17 mouse cellular contexts compared by ENCODE assay signal in genomic region chr10:93484511-93484910, GRCm38 (mm10). TPM values are rescaled to one million over a fixed set of nuclear protein-coding genes. Genes with fewer than 3 reads are reported as not detected.
A peak's percentile ranks its signal among the peaks of the same experiment; 100 is the strongest.
DNase-seq lines count a peak whose midpoint lies in the region.
"Had no signal": no experiment of that assay in that cellular context is flagged by ENCODE, and none has a peak within 500 bp of the region (broad histone marks: within the 10 kb centered on the region; RNA-seq: fewer than 3 reads in every experiment).

No protein-coding gene starts in this region.

- 75% methylated on average over 8 of the region's 8 CpGs for WGBS in macrophage (ENCODE audit: missing documents)

- no peak overlapping the region for H3K4me3 ChIP-seq in macrophage (ENCODE audit: inconsistent target)
- H3K4me3 ChIP-seq: embryonic facial prominence, embryonic 10.5 days; embryonic facial prominence, embryonic 12.5 days; forebrain, embryonic 13.5 days; forebrain, embryonic 15.5 days had no signal

- H3K36me3 ChIP-seq in macrophage (ENCODE audit: inconsistent target) = peaks cover 39% of the 10 kb centered on the region

- peak overlapping the region; percentile 61 for H3K27ac ChIP-seq in macrophage
- H3K27ac ChIP-seq: embryonic facial prominence, embryonic 10.5 days; embryonic facial prominence, embryonic 12.5 days; forebrain, embryonic 13.5 days; forebrain, embryonic 15.5 days had no signal

- H3K79me2 ChIP-seq in macrophage (ENCODE audit: inconsistent target) = no peaks in the 10 kb centered on the region

- DNase-seq in heart, adult 8-10 months (ENCODE audit: low spot score) = peak; percentile 14
- no peak for DNase-seq in heart, adult 9 months (ENCODE audit: low spot score in 2 of 2)
- no peak for DNase-seq in layer of hippocampus, postnatal 25 days (ENCODE audit: extremely low spot score in 1 of 2, low spot score in 1 of 2)
- DNase-seq in testis, postnatal 14 days (ENCODE audit: low spot score) = no peak
- DNase-seq: adrenal gland, adult 2 months; adrenal gland, postnatal 25 days; forebrain, postnatal 0 days had no signal

RNA-seq across cellular contexts. Expression of gene Hal, which starts 4.1 kb away (rescaled TPM):
- total RNA-seq in heart, adult 8-10 months (2022) = under 1 TPM in 3 of 4 experiments, not detected in 1; 0.05 to 0.29 (median 0.25) TPM
- total RNA-seq in macrophage (2018; cell fraction: chromatin; rRNA removed) = 1 to 10 TPM in 4 of 26 experiments, under 1 TPM in 14, not detected in 8; 0.13 to 2.8 (median 0.79) TPM
- total RNA-seq in macrophage (2018; cell fraction: cytosol; rRNA removed) = 1 to 10 TPM in 2 of 26 experiments, under 1 TPM in 24; 0.15 to 1.2 (median 0.38) TPM
- total RNA-seq in macrophage (2018; cell fraction: nucleus; rRNA removed) = 1 to 10 TPM in 3 of 26 experiments, under 1 TPM in 11, not detected in 12; 0.16 to 1.4 (median 0.56) TPM
- 0.50 to 0.55 TPM (median 0.52 TPM) in 3 replicates for polyA plus RNA-seq in macrophage (2018)
- total RNA-seq in layer of hippocampus, postnatal 25 days (2021) = not detected
- polyA plus RNA-seq: cortical plate, adult 2 months; embryonic facial prominence, embryonic 12.5 days; forebrain, embryonic 11.5 days; forebrain, embryonic 13.5 days; forebrain, embryonic 15.5 days had no signal

RNA-seq across cellular contexts. Expression of gene Lta4h, which starts 31.3 kb away (rescaled TPM):
- 10 to 100 TPM; 32.4 to 38.7 (median 33.0) TPM for total RNA-seq in heart, adult 8-10 months (2022)
- 100 to 1,000 TPM in 11 of 26 experiments, 10 to 100 TPM in 15; 23.5 to 183 (median 85.3) TPM for total RNA-seq in macrophage (2018; cell fraction: chromatin; rRNA removed)
- total RNA-seq in macrophage (2018; cell fraction: cytosol; rRNA removed) = 10 to 100 TPM; 29.2 to 62.5 (median 43.2) TPM
- 10 to 100 TPM; 19.1 to 88.3 (median 37.4) TPM for total RNA-seq in macrophage (2018; cell fraction: nucleus; rRNA removed)
- polyA plus RNA-seq in macrophage (2018) = 45.6 to 60.4 TPM (median 53.7 TPM) in 3 replicates
- total RNA-seq in layer of hippocampus, postnatal 25 days (2021) = 10 to 100 TPM; 45.8 to 59.9 TPM

RNA-seq across cellular contexts. Expression of gene Amdhd1, which starts 55.3 kb away (rescaled TPM):
- not detected for total RNA-seq in heart, adult 8-10 months (2022)
- under 1 TPM in 1 of 26 experiments, not detected in 25; 0.34 TPM for total RNA-seq in macrophage (2018; cell fraction: chromatin; rRNA removed)
- under 1 TPM in 4 of 26 experiments, not detected in 22; 0.03 to 0.13 (median 0.06) TPM for total RNA-seq in macrophage (2018; cell fraction: cytosol; rRNA removed)
- total RNA-seq in macrophage (2018; cell fraction: nucleus; rRNA removed) = under 1 TPM in 1 of 26 experiments, not detected in 25; 0.48 TPM
- polyA plus RNA-seq in macrophage (2018) = 0.07 to 0.08 TPM in 2 of 3 replicates, not detected in the other
- total RNA-seq in layer of hippocampus, postnatal 25 days (2021) = under 1 TPM; 0.32 to 0.40 TPM
- total RNA-seq: adrenal gland, postnatal 25 days; MEL had no signal
- polyA plus RNA-seq: cerebellum, adult 2 months; forebrain, embryonic 13.5 days; forebrain, embryonic 15.5 days had no signal

RNA-seq across cellular contexts. Expression of gene Ccdc38, which starts 55.9 kb away (rescaled TPM):
- total RNA-seq in heart, adult 8-10 months (2022) = not detected
- total RNA-seq in macrophage (2018; cell fraction: chromatin; rRNA removed) = not detected
- under 1 TPM in 1 of 26 experiments, not detected in 25; 0.04 TPM for total RNA-seq in macrophage (2018; cell fraction: cytosol; rRNA removed)
- not detected for total RNA-seq in macrophage (2018; cell fraction: nucleus; rRNA removed)
- polyA plus RNA-seq in macrophage (2018) = not detected in 3 replicates
- total RNA-seq in layer of hippocampus, postnatal 25 days (2021) = not detected
- total RNA-seq: adrenal gland, adult 2 months; adrenal gland, postnatal 25 days; adrenal gland, postnatal 4 days; forebrain, postnatal 0 days; MEL had no signal
- polyA plus RNA-seq: adrenal gland, adult 2 months; cortical plate, adult 2 months had no signal
